Mouse (Mus musculus): Measurements from ENCODE around the gene Otp. TPM values are rescaled to one million over a fixed set of nuclear protein-coding genes. Genes with fewer than 3 reads are reported as not detected.
A peak's percentile ranks its signal among the peaks of the same experiment; 100 is the strongest.

The Otp gene
- not detected in 2 replicates for total RNA-seq (2014; fragmentation: Nextera tagmentation)
- total RNA-seq (2017), result not detected in 2 replicates

DNA sequence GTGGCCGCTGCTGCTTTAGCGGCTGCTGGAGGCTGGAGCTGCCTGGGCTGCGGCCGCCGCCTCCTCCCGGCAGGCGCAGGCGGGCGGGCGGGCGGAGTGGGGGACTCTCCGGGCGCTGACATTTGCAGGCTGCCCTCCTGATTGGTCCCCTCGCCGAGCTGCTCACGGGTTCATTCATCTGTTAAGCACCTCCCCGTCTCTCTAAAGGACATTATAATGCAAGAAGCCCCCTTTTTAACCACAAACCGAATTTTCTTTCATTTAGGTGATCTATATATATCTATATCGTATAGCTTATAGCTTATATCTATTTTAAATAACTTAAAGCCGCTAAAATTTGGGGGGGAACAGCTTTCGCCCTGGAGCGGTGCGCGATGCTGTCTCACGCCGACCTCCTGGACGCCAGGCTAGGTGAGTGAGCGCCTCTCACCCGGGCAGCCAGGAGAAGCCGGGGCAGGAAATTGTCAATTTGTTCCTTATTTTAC lies at the start of gene Otp:
TSS of gene Otp (plus strand) at position 207 of the 485 bp plus-strand sequence.
- ATAC-seq (replicated peaks; ENCODE audit: poor library complexity, severe bottlenecking), result no peak

DNA sequence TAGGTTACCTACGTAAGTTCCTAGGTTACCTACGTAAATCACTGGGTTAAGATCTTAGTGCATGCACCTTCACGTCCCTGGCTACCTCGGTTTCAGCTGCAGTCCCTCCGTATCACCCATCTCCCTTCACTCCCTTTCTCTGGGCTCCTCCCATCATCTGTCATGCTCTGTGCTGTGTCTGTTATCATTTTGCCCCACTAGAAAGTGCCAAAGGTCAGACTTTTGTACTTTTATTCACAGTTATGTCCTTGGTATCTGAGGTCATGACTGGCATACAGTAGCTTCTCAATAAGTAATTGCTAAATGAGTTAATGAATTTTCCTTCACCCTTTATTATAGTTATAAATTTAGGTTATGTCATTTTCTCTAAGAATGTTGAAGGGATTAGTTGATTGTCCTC lies 49.0 kb upstream of the Otp start:
- no peak for ATAC-seq (replicated peaks; ENCODE audit: poor library complexity, severe bottlenecking)

DNA sequence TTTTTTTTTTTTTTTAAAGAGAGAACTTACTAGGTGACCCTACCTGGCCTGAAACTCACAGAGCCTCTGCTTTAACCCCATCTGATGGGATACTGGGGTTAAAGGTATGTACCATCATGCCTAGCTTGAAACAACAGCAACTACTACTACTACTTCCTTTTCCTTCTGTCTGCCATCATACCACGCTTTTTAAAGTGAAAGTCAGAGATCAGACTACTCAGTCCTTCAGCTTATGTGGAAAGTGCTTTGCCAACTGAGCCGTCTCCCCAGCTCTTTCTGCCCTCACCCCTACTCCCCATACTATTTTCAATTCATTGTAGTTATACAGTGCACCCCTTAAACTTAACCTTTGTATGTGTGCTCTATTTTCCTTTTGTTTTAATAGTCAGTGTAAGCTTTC lies 48.4 kb upstream of the Otp start:
- ATAC-seq (replicated peaks; ENCODE audit: poor library complexity, severe bottlenecking), result no peak

DNA sequence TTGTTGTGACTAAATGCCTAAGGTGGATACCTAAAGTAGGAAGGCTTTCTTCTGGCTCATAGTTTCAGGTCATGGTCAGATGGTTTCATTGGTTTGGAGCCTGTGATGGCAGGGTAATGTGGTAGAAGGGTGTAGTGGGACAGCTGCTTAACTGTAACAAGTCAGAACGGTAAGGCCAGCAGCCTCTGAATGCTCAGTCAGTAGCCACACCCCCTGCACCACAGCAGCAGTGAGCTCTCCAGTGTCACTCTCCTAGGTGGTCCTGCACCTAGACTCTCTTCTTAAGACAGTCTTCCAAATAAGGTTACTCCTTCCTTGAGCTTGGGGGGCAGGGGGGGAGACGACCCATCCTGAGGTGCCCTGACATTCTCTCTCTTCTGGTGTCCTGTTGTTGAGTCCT lies 47.6 kb upstream of the Otp start:
- ATAC-seq (replicated peaks; ENCODE audit: poor library complexity, severe bottlenecking), result no peak

DNA sequence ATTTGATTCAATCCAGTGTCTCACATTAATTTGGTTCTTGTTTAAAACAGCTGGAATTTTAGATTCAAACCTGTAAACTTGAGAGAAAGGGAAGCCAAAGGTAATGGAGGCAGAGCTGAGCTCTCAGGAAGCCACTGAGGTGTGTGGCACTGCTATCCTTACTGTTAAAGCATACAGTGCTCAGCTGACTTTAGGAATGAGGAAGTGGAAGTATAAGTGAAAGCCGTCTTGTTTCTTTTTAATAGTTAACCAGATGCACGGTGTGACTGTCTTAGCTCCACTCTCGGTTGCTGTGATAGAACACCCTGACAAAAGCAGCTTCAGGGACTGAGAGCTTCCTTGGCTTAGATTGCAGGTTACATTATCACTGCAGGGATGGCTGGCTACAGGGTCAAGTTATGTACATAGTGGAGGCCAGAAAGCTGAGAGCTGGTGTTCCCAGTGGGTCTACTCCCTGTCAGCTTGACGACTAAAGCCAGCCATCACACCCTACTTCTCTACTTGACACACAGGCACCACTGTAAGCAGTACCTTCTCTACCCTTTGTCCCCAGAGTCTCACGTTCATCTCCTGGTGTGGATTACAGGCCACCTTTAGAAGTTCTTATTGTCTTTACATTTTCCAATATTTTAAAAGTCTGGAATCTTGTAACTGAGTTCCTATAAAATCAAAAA lies 37.2 kb upstream of the Otp start:
- peak; percentile 80 for ATAC-seq (replicated peaks; ENCODE audit: poor library complexity, severe bottlenecking)

DNA sequence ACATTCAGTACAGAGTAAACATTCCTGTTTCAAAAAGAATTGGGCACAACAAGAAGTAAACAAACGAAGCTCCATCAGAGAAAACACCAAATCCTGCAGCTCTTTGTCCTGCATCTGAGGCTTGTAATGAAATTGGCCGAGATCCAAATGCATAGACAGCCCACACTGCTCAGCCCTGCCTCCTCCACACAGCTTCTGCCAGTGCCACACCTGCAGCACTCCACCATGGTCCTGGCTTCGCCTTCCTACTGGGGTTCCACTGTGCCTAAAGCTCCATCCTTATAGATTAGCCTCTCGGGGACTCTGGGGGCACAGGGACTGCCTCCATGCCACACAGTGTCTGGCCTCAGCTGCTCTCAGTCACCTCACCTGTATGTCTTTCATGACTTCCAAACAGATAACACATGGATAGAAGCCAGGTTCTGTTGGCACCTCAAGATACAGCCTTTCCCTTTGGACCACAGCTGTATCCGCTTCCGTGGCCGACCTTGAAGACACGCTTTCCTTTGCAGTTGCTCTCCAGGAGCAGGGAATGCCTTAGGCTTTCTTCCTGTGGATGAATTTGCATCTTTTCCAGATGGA lies 36.6 kb upstream of the Otp start:
- ATAC-seq (replicated peaks; ENCODE audit: poor library complexity, severe bottlenecking), result no peak

DNA sequence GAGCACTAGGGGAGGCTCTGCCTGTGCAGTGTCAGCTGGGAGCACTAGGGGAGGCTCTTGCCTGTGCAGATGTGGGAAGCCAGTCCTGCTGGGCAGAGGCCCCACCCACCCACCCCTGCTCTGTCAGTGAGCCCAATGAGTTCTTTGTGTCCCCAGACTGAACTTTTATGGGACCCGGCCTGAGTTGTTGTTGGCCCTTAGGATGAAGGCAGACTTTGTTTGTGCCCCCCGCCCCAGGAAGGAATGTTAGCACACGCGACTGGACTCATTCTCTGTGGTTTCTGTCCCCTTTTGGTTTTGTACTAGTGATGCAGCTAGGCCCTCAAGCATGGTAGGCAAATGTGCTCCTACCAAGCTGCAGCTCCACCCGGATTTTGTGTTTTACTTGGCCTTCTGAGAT lies 32.2 kb upstream of the Otp start:
- ATAC-seq (replicated peaks; ENCODE audit: poor library complexity, severe bottlenecking), result no peak

DNA sequence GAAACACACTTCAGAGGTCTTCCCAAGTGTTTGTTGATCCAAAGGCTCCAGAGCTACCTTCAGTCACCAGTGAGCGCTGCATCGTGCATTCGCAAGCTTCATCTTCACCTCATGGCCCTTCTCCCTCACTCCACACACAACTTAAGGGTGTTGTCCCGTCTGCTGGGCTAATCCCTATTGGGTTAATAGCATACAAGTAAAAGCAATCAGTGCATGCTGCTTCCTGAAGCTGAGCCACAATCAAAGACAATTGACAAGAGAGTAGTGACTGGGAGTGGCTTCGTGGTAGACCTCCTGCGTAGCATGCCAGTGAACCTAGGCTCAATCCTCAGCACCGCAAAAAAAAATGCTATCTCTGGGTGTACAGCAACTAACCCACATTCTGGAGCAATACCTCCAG lies 27.5 kb upstream of the Otp start:
- no peak for ATAC-seq (replicated peaks; ENCODE audit: poor library complexity, severe bottlenecking)

DNA sequence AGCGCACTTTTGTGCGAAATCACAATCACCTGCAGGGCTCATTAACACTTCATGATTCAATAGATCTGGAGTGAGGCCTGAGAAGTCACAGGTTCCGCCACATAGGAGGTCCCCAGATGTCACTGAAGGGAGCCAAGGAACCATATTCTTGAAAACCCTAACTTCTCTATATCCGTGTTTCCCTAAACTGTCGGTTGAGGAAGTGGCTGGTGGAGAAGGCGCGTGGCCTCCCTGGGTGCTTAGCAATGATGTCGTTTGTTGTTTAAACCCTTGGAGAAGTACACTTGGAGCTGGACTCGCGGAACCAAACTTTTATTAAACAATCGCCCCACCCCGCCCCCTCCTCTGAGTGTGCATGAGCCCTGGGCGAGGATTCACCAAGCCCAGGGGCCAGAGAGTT lies 26.1 kb upstream of the Otp start:
- ATAC-seq (replicated peaks; ENCODE audit: poor library complexity, severe bottlenecking), result peak; percentile 73

DNA sequence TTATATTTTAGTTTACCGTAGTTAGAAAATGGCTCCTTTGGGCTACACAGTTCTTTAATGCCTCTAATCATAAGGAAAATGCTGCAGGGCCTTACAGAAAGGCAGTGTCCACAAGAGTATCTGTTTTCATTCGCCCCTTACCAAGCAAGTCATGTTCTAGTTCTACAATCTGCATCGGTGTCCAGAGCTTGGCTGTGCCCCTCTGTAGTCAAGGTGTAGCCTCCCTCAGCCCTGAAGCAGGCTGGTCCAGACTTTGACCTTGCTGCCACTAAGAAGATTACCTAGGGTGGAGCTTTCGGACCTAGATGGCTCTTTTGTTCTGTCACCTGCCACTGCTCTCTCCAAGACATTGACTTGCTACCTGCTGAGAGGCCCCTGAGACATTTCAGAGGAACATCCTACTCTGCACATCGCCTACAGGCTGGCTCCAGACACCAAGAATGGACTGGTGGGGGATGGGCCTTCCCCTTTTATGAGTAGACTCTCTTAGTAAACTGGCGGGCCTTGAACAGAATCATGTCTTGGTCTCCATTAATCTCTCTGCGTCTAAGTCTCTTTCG lies 17.3 kb upstream of the Otp start:
- no peak for ATAC-seq (replicated peaks; ENCODE audit: poor library complexity, severe bottlenecking)

DNA sequence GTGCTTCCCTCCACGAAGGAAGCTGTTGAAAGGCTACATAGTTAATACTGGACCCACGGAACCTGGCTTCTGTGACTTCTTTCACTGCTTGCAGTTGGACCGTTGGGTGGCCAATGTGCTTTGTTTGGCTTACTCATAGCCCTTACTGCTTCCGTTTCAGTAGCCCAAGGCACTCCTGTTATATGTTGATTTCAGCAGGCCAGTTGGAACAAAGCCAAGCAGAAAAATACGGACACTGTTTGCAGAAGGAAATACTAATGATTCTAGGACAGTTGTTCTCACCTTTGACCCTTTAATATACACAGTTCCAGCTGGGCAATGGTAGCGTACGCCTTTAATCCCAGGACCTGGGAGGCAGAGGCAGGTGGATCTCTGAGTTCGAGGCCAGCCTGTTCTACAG lies 16.1 kb upstream of the Otp start:
- ATAC-seq (replicated peaks; ENCODE audit: poor library complexity, severe bottlenecking), result no peak

DNA sequence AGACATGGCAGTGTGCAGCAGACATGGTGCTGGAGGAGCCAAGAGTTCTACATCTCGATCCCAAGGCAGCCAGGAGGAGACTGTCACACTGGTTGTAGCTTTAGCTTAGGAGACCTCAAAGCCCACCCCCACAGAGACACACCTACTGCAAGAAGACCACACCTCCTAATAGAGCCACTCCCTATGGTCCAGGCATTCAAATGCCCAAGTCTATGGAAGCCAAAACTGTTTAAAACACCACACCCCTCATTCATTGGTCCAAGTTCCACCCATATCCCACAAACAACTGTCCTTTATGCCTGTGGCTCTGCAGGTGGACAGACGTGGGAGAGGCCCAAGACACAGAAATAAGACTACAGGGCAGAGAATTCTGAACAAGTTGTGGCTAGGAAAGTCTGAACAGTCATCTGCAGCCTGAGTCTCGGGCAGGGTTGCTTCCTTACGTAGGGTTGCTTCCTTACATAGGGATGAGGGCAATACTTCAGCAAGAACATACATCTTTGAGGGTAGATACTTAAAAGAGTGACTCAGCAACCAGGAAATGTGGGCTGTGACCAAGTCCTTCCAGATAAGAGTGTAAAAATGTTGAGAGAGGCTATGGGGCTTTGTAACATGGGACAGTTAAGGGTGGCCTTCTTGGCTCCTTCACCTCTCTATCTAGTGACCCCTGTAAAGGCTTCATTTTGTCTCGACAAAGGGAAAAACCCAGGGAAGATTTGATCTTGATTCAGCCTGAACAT lies 12.7 kb upstream of the Otp start:
- ATAC-seq (replicated peaks; ENCODE audit: poor library complexity, severe bottlenecking), result no peak

DNA sequence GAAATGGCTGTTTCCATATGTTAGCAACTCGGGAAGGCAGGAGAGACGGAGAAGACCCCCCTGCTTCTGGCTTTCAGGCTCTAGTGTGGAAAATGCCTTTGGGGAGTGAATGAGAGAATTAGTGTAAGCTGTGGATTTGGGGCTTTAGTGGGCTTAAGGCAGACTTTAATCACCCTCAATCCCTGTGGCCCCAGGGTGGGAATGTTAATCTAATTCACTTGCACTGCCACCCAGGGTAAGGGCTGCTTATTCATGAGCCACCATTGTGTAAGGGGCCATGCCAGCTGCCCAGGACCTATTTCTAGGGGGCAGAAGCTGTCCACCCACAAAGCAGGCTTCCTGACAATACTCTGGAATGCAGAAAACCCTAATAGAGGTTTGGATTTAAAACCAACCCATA lies 8.5 kb upstream of the Otp start:
- ATAC-seq (replicated peaks; ENCODE audit: poor library complexity, severe bottlenecking), result no peak

DNA sequence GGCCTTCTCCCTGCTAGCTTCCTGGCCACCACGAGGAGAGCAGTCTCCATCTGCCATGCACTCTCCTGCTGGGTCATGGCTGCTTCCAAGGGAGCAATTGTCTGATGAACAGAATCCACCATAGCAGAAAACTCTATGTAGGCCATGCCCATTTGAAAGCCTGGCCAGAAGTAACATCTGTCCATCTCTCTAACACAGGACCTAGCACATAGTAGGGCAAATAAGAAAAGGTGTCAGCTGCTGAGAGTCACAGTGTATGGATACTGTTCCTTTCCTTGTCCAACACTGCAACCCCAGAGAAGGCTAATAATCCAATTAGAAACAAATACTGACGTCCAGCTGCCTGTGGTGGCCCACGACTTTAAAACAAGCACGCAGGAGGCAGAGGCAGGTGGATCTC lies 7.6 kb upstream of the Otp start:
- no peak for ATAC-seq (replicated peaks; ENCODE audit: poor library complexity, severe bottlenecking)

DNA sequence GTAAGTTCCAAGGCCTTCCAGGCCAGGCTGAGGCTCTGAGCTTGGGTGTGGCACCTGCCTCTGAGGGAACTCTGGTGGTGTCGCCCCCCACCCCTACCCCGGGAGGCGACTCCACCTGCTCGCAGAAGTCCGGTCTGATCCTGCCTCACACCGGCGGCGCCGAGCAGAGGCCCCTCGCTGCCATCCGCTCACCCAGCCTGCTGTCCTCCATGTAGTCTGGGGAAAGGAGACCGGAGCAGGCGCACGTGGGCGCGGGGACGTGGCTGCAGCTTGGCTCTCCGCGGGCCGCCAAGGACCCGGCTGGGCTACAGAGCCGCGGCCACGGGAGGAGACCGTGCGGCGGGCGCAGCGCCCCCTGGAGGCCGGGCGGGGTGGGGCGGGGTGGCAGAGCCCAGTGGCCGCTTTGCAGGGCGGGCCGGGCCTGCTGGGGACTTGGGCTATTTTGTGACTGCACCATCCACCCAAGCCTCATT lies 6.9 kb upstream of the Otp start:
- ATAC-seq (replicated peaks; ENCODE audit: poor library complexity, severe bottlenecking), result peak; percentile 88

DNA sequence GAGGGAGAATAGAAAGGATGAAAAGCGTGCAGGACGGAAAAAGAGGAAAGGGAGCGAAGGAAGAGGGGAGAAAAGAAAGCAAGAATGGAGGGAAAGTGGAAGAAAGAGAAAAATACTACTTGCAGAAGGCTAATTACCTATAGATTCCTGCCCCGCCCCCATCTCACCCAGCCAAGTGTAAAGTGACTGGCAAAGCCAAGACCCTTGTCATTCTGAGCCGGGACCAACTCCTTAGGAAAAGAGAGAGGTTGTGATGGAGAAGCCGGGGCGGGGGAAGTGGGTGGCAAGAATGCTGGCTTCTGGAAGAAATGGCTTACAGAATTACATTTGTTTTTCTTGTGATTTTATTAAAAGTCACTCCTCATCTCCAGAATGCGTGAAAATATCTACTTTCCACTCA lies 5.9 kb upstream of the Otp start:
- no peak for ATAC-seq (replicated peaks; ENCODE audit: poor library complexity, severe bottlenecking)

DNA sequence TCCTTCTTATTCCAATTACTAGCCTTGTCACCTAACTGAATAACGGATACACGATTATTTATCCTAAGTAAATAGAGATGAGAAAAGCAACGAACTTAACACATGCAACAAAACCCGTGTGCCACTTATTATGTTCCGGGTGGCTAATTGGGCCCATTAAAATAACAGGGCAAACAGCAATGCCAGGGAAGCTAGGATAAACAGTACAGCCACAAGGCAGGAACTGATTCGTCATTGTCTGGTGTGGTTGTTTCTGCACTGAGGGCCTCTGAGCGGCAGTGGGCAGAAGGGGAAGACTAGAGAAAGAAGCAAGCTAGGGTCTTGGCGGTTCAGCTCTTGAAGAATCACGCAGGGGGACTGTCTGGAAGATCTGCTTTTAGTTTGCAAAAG lies 5.3 kb upstream of the Otp start:
- no peak for ATAC-seq (replicated peaks; ENCODE audit: poor library complexity, severe bottlenecking)

DNA sequence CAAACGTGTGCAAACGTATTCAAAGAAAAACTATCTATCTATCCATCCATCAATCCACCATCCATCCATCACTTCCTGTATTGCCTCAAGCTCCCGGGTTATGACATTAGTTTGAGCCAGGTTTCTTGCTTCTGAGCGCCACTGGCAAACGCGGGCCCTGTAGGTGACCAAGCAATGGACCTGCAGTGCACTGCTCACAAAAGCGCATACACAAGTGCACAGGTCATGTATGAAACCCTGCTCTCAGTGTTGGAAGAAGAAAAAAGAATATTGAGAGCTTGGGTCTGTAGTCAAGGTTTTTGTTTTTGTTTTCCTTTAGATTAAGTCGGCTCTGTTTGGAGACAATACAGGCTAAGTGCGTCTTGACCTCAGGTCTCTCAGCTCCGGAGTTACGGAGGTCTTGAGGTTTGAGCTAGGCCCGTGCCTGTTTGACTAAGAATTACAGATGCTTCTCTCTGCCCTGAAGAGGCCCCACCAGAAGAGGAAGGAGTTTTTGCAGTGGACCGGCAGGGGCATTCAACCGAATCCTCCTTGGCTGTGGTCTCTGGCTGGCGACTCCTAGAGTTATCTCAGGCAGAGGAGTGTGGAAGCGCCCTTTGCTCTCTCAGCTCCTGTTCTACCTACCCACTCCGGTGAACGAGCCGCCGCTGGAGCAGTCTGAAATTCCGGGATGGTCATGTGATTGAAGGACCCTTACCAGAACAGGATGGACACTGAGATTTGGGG lies 4.8 kb upstream of the Otp start:
- 0 out of 2 replicates have a peak, but pooled peaks have one; percentile 20 for ATAC-seq (replicated peaks; ENCODE audit: poor library complexity, severe bottlenecking)

DNA sequence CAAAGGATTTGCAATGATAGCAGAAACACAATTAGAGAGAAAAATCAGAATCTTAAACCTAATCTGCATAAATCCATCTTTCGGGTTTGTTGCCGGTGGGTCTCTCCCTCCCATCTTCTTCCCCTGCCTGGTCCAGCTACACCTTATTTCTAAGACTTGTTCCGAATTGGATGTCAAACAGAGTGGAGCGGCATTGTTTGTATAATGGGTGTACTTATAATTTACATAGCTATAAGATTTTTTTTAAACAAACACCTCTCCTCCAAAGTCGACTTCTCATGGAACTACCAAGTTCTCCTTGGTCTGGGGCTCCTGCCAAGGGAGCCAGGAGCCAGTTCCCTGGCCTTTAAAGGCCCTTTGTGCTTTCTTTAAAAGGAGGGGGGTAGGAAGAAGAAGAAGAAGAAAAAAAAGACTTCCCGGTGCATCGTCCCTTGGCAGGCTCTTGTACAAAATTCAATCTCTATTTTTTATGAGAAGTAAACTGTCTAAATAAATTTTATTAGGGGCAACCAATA lies 3.5 kb upstream of the Otp start:
- ATAC-seq (replicated peaks; ENCODE audit: poor library complexity, severe bottlenecking), result no peak

DNA sequence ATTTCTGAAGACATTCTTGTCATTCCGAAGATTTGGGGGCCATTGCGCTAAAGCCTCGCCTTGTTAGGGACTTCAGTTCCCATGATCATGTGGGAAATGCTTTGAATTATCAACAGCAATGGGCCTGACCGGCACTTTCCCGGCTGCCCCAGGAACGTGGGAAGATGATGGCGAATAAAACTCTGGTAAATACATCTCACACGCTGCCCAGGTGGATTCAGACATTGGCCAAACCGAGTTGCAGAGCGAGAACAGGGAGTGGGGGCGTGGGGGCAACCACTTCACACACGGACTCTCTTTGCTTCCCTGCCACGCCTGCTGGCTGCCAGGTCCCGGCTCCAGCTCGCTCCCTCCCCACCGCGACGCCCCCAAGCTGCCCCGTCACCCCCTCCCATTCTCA lies 3.0 kb upstream of the Otp start:
- ATAC-seq (replicated peaks; ENCODE audit: poor library complexity, severe bottlenecking), result no peak

Measured in granulocyte monocyte progenitor cell, adult 5-6 weeks (primary cell).